Mouse (Mus musculus) induced T-regulatory cell, adult 2 months (primary cell): ENCODE measurements around the gene Supt5.

ENCODE experiments used
- DNase-seq: peaks from one replicate; pipeline ENCODE4 v3.0.0-alpha.2; 2012; ENCODE audit warnings: low read depth

Supt5 gene

DNA sequence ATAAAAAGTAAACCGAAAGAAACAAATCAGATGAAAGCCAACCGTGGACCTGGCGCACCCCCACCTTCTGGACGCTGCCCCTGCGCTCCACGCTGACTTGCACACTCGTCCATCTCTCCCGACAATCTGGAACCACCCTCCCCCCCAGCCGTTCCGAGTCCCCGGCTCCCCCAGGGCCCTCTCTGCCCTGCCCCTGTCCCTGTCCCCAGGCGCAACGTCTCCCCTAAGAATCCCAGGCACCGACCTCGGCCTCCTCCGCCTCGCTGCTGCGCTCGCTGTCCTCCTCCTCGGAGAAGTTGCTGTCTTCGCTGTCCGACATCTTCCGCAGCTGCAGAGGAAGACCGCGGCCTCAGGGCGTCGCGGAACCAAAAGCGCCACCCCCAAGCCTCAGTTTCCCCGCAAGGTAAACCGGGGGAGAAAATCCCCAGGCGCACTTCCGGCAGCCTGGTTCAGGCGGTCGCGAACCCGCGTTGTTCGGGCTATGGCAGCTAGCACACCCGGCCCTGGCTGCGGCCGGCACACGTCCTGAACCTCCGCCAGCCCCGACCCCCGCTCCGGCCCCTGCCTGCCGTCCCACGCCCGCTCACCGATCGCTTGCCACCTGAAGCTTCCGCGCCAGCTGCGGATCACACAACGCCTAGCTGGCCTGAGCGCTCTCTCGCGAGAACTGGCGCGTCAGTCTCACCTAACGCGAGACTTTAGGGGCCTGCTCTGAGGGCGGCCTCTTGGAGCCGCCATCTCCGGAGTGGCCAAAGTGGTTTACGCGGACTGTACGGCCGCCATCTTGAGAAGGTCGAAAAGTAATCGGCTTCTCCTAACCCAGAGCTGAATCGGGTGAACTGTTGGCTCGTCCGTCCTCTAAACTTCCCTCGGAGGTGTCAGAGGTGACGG, at the start of gene Supt5:
Supt5 (minus strand) TSS at position 639 of the 891 bp plus-strand sequence.
- peak; percentile 100 for DNase-seq

DNA sequence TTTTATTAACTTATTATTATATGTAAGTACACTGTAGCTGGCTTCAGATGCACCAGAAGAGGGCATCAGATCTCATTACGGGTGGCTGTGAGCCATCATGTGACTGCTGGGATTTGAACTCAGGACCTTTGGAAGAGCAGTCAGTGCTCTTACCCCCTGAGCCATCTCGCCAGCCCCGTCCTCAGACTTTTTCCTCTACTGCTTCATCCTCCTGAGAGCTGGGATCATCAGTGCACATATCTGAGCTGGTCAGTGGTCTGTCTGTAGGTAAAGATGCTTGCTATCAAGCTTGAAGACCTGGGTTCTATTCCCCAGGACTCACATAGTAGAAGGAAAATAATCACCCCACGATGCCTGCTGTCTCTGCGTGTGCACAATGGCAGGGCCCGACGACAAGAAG, 48.8 kb upstream of the Supt5 start:
- DNase-seq = peak; percentile 13

GRCm38 (mm10) chr7:28386877-28387276, 48.3 kb upstream of the Supt5 start:
- peak; percentile 34 for DNase-seq

DNA sequence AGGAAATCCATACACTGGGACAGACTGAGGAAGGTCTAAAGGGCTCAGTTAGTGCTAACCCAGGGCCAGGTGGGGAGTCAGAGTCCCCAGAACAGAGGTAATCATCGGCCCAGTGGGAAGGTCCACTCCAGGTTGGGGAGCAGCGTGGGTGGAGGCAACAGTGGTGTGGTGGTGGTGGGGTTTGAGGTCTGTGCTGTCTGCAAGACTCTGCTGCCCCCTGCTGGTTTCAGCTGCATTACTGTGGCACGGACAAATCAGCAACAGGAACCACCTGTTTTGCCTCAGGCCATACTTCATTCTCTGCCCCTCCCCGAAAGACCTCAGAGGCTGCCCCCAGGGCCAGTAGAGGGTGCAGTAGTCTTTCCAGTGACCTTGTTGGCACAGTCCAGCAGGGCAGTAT, 47.9 kb upstream of the Supt5 start:
- peak; percentile 94 for DNase-seq

DNA sequence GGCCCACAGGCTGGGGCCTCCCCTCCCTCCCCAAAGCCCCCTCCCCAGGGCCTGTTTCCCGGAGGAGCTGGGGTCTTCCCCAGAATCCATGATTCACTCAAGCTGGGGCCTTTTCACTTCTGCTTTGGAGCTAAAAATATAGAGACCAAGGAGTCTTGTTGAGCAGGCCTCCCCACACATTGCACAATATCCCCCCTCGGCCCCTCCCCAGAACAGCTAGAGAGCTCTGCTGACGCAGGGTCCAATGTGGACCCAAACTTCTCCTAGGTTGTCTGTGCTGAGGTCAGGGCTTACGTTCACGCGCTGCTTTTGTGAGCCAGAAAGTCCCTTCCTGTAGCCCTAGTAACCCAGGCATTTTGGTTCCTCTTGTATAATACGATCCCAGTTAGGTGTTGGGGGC, 47.5 kb upstream of the Supt5 start:
- no peak for DNase-seq

DNA sequence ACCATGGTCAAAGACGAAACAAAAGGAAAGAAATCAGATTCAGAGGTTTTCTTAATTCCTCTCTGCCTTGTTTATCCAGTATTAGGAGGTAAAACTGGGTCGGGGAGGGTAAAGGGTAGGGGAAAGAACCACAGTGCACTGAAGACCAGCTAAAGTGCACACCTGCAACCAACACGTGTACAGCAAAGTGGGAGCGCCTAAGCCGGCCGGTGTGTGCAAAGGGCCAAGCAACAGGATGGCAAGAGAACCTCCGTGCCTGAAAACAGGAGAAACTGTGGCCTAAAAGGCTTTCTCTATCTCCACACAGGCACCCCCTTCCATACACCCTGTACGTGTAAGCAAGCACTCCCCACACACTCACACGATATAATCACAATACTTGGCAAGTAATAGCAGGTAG, 46.6 kb upstream of the Supt5 start:
- peak; percentile 29 for DNase-seq

DNA sequence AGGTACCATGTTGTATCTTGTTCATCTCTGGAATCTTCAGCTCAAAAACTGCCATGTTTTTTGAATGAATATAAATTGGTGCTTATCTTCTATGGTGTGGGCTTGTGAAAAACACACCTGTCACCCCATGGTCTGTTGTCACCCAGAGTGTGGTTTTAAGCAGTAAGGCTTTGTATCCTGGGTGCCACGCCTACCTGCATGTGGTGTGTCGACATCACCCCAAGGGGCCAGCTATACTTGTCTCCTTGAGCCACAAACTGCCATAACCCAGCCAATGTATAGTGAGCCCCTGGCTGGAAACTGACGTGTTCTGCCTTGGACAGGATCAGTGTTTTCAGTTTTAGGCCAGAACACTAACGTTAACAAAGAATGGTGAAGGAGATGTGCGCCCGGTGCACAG, 45.6 kb upstream of the Supt5 start:
- peak; percentile 84 for DNase-seq

DNA sequence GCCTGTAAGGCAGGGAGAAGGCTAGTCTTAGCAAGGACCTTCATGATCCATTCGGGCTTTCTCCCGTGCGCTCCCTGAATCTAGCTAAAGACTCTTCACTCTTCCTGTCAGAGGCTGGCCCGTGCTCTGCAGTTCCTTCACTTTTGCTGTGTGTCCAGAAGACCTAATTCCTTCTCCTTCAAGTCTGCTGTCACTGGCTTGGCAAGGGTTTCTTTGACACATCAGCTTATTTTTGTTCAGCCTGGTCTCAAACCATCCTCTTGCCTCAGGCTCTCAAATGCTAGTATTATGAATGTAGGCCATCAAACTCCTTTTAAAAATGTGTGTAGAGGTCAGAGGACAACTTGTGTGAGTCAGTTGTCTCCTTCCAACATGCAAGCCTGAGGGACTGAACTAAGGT, 45.1 kb upstream of the Supt5 start:
- DNase-seq = no peak

GRCm38 (mm10) chr7:28382981-28383396, 44.4 kb upstream of the Supt5 start:
- peak; percentile 97 for DNase-seq

- DNase-seq = peak; percentile 94
Measured at GRCm38 (mm10) chr7:28382347-28382951, 43.9 kb upstream of the Supt5 start.

- DNase-seq = peak; percentile 97
Measured at GRCm38 (mm10) chr7:28381938-28382337, 43.4 kb upstream of the Supt5 start.

GRCm38 (mm10) chr7:28381017-28381790, 42.7 kb upstream of the Supt5 start:
- peak; percentile 98 for DNase-seq

DNA sequence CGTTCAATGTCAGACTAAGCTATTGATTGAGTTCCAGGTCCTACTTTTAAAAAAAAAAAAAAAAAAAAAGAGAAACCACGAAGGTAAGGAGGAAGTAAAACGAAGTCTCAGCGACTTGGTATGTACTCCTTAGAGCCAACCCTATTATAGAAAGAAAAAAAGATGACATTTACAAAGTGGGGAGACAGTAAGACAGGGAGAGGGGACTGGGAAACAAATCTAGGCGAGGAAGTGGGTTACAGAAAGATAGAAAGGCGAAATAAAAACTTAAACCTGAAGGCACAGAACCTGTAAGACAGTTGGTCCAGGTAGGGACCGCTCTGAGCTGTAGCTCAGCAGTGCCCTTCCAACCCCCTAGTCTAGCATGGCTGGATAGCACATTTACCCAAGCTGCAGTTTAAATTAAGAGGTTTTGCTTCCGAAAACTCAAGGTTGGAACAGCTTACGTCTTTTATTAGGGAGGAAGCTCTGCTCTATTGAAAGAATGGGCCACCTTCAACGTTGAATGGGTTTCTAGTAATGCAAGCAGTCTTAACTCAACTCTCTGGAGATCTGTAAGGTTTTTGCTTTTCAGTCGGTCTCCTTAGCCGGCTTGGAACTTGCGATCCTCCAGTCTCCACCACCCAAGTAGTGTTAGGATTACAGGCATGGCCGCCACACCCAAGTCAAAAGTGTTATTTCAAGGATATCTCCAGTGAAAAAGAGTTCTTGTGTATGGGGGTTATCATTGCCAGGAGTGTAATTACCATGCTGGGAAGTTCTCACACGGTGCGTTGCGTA, 41.9 kb upstream of the Supt5 start, which contains the start of gene Zfp36:
Zfp36 (minus strand) TSS at position 17 of the 780 bp plus-strand sequence.
- peak; percentile 73 for DNase-seq

GRCm38 (mm10) chr7:28378769-28379651, 40.5 kb upstream of the Supt5 start:
- peak; percentile 98 for DNase-seq

GRCm38 (mm10) chr7:28378066-28378690, 39.6 kb upstream of the Supt5 start:
- DNase-seq = peak; percentile 82

GRCm38 (mm10) chr7:28377190-28378065, 38.9 kb upstream of the Supt5 start:
- peak; percentile 75 for DNase-seq

DNA sequence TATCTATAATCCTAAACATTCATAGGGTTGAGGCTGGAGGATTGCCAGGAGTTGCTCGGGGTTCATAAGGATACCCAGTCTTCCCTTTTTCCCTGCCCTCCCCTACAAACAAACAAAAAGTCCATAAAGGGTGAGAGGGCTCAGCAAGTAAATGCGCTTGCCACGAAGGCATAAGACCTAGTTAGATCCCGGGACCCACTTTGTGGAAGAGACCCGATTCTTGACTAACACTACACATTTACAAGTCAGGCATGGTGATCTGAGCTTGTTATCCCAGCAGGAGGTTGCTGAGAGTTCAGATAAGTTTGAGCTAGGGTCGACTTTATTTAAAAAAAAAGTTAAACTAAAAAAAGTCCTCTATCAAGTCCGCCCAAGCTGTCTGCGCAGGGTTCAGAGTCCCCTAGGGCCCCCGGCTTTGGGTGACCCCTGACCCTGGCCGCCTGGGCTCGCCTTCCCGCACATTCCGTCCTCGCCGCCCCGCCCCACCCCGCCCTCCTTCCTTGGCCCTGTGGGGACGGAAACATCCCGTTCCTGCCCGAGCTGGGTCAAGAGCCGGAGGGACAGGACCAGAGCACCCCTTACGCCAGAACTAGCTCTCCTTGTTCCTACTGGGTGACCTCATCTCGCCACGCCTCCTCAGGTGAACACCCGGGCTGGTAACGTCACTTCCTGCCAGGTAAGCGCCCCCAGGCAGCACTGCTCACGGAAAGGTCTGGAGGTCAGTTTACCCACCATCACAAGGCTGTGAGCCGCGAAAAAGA, 37.6 kb upstream of the Supt5 start:
- peak; percentile 93 for DNase-seq

DNA sequence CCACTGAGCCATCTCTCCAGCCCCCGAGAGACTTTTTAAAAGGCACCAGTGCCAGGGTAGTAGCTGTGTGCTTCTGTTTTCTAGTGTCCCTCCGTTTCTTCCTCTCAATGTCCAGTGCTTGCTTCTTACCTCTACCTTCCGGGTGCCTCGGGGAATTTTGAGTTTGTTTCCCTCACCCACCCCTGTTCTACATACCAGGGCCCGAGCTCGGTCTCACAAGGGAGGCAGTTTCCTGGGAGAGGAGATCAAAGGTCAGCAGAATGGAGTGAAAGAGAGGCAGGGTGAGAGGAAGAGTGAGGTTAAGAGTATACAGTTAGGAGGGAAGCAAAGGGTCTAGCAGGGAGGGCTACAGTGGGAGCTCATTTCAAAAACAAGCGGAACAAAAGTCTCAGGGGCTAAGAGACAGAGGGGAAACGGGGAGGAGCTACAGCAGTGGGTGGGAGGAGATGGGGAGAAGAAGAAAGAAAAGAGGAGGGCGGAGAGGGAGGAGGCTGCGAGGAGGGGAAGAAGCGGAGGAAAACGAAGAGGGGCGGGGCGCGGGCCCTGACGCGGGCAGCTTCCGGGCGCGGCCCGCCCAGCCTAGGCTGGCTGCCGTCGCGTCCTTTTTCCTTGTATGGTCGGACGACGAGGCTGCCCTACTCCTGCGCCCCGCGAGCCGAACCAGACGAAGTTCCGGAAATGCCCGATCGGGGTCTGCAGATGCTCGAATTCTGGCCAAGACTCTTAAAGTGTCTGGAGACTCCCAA, 36.8 kb upstream of the Supt5 start:
- DNase-seq = peak; percentile 97
